Mouse (Mus musculus) kidney, adult 2 months (tissue): ENCODE measurements around the gene Per3.

Source experiments
- CTCF ChIP-seq: fragments of 200-500 bp; conservative IDR thresholded peaks from 2 replicates; pipeline ENCODE4 v1.5.1; 2011; ENCODE audit warnings: low read depth, mild to moderate bottlenecking, control low read depth, low read length, moderate library complexity, mixed read lengths; ENCODE audit not compliant: insufficient read depth, insufficient read length
- POLR2A ChIP-seq: fragments of 200-500 bp; IDR thresholded peaks from one replicate; pipeline ENCODE4 v1.6.1; 2011; ENCODE audit warnings: low read depth, low read length, control low read depth

DNA sequence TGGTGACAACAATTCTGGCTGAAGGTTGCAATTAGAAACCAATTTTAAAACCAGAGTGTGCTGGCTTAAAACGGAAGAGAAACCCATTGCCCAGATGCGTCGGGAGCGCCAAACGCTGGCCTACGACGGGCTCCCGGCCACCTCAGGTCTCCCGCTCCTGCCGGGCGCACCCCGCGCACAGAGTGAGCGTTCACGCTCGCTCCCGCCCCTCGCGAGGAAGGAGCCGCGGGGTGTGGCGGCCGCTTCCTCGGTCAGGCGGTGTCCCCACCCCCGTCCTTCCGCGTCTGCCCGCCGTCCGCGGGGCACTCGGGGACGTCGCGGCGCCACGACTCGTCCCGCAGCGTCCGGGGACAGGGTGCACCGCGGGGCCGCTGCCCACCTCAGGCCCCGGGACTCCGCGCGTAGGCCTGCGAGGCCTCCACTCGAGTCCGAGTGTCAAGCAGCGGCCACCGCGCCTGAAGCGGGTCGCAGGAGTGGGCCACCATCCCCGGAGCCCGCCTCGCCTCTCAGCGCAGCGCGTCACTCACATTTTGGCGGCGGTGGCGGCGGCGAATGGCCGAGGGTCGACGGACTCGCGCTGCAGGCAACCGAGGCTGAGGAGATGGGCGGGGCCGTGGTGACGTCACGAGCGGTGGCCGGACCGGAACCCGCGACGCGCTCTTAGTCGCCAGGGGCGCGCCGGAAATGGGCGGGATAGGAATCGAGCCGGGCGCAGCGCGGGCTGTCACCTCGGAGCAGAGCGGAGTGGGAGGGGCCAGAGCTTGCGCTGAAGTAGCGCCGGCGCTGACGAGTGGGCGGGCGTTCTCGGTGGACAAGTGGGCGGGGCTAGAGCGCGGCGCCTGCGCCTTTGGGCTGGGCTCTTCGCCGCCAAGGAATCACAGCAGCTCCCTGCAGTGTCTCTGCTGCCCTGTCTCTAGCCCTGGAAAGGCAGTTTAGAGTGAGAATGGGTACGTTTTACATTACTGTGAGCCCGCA, 13.2 kb upstream of the Per3 start, which contains the start of gene Vamp3:
- TF ChIP-seq CTCF = no peak
- peak; percentile 35 for TF ChIP-seq POLR2A
